Mouse (Mus musculus) cerebellum, adult 8-10 months (tissue): ENCODE measurements around the gene Spryd3.
A peak's percentile ranks its signal among the peaks of the same experiment; 100 is the strongest.
"Not testable (repeated sequence)": the region's sequence is repeated elsewhere in the genome, so short reads cannot be mapped to it uniquely, and the experiment has no call there.

ENCODE experiments used
- DNase-seq: peaks from one replicate; pipeline ENCODE4 v3.0.0; 2022

Spryd3 gene

GRCm38 (mm10) chr15:102097147-102097915, 38.7 kb downstream of the Spryd3 start:
- no peak for DNase-seq

GRCm38 (mm10) chr15:102094988-102095387, 41.0 kb downstream of the Spryd3 start:
- DNase-seq: no peak

- DNase-seq: no peak
These were observed 41.9 kb downstream of the Spryd3 start for GRCm38 (mm10) chr15:102094157-102094556.

- no peak for DNase-seq
These were observed 43.8 kb downstream of the Spryd3 start for GRCm38 (mm10) chr15:102092222-102092621.

- DNase-seq: no peak
These were observed 44.3 kb downstream of the Spryd3 start for GRCm38 (mm10) chr15:102091688-102092087.

GRCm38 (mm10) chr15:102091063-102091679, 44.9 kb downstream of the Spryd3 start:
- no peak for DNase-seq

- DNase-seq: no peak
These were observed 46.0 kb downstream of the Spryd3 start for GRCm38 (mm10) chr15:102089914-102090585.

- DNase-seq: no peak
These were observed 53.0 kb downstream of the Spryd3 start for GRCm38 (mm10) chr15:102083028-102083427.

- no peak for DNase-seq
These were observed 53.9 kb downstream of the Spryd3 start for GRCm38 (mm10) chr15:102082148-102082547.

- DNase-seq: no peak
These were observed 55.6 kb downstream of the Spryd3 start for GRCm38 (mm10) chr15:102080429-102080828.

- DNase-seq: not testable (repeated sequence)
These were observed 56.1 kb downstream of the Spryd3 start for GRCm38 (mm10) chr15:102079924-102080323.

GRCm38 (mm10) chr15:102079221-102079620, 56.8 kb downstream of the Spryd3 start:
- DNase-seq: no peak

GRCm38 (mm10) chr15:102077111-102077677, 58.8 kb downstream of the Spryd3 start:
- no peak for DNase-seq

GRCm38 (mm10) chr15:102074876-102075585, 61.0 kb downstream of the Spryd3 start:
- DNase-seq: no peak

- DNase-seq: peak; percentile 64
These were observed 61.8 kb downstream of the Spryd3 start for GRCm38 (mm10) chr15:102074070-102074731.

GRCm38 (mm10) chr15:102073559-102074069, 62.4 kb downstream of the Spryd3 start, which contains the start of gene Eif4b:
Gene Eif4b, plus strand, starts transcription at chr15:102073773.
- peak; percentile 98 for DNase-seq

GRCm38 (mm10) chr15:102072963-102073558, 63.0 kb downstream of the Spryd3 start:
- peak; percentile 23 for DNase-seq

- no peak for DNase-seq
These were observed 65.3 kb downstream of the Spryd3 start for GRCm38 (mm10) chr15:102070476-102071467.
